ENCODE assay signal across 8 mouse cellular contexts in the genomic region with DNA sequence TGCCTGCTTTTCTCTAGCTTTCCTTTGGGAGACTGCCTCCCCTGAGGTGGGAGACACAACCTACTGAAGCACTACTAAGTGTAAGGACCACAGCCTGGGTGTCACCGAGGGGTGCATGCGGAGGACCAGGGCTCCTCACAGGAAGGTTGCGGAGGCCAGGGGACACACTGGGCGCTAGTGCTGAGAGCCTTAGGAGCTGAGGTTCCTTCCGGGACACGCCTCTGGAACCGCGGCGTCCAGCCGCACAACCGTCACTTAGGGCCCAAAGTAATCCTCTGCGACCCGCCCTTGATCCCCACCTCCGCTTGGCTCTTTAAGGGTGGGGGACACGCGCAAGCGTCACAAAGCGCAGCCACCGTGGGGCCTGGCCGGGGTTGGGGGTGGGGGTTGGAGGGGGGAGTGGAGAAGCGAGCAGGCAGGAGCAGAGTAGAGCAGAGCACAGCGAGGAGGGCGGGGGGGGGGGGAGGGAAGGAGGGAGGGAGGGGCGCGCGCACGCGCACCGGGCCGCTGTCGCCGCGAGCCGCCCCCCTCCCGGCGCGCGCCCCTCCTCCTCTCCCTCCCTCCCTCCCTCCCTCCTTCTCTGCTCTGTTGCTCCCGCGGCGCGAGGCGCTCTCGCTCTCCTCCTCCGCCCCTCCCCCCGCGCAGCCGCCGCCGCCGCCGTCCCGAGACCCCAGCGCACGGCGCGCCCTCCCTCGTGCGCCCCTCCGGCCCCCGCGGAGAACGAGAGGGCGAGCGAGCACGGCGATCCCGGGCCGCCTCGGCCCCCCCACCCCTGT. TPM values are rescaled to one million over a fixed set of nuclear protein-coding genes. Genes with fewer than 3 reads are reported as not detected.
DNase-seq lines count a peak whose midpoint lies in the region; ATAC-seq and TF ChIP-seq lines count a peak whose summit lies in the region.

No protein-coding gene starts in this region.

- ATAC-seq in hematopoietic stem cell, adult 5-6 weeks (replicated peaks in 1 of 2; ENCODE audit: insufficient read depth in 1 of 2, low FRiP score in 2 of 2, low TSS enrichment in 1 of 2, low read depth in 1 of 2, poor library complexity in 2 of 2, severe bottlenecking in 2 of 2) = peak; percentile 75 to 80

- TF ChIP-seq CTCF in cerebellum, adult 2 months (IDR thresholded peaks at IDR 0.05; ENCODE audit: borderline replicate concordance, insufficient read depth, low read depth, low read length) = no peak

- no peaks in the 10 kb centered on the region for H3K27me3 ChIP-seq in cerebellum, adult 2 months (ENCODE audit: control insufficient read depth, insufficient read depth, low read length)

- peak overlapping the region; percentile 99 for H3K27ac ChIP-seq in cerebellum, adult 2 months (ENCODE audit: insufficient read depth, low read length)

- H3K4me3 ChIP-seq in cerebellum, adult 2 months (replicated peaks; ENCODE audit: insufficient read depth, low read depth, low read length) = peak overlapping the region; percentile 98

- under 1% methylated on average over 48 of the region's 70 CpGs for WGBS in cerebellum, adult 2 months

- no peak for TF ChIP-seq POLR2A in cerebellum, adult 2 months (IDR thresholded peaks at IDR 0.05; ENCODE audit: borderline replicate concordance, insufficient read depth, low read length)

- no peaks in the 10 kb centered on the region for H3K4me1 ChIP-seq in cerebellum, adult 2 months (ENCODE audit: control insufficient read depth, insufficient read depth, low read length)

- peak; percentile 62 for DNase-seq in MEL-GATA-1-ER (ENCODE audit: extremely low read depth, low read depth)
- DNase-seq in cerebellum, adult 2 months = peak; percentile 76 to 78
- DNase-seq in forelimb bud, embryonic 11.5 days (ENCODE audit: low read depth, low spot score) = peak; percentile 80
- peak; percentile 67 to 68 for DNase-seq in layer of hippocampus, postnatal 14 days (ENCODE audit: low spot score in 2 of 2)
- DNase-seq in lung, postnatal 14 days = peak; percentile 80
- peak; percentile 69 for DNase-seq in retina, adult 2 months (ENCODE audit: low read depth, low spot score)
- DNase-seq in thymus, postnatal 25 days = peak; percentile 84

RNA-seq across cellular contexts. Expression of a gene that starts 0.4 kb away (rescaled TPM):
- 109 and 135 TPM in 2 replicates for polyA plus RNA-seq in cerebellum, adult 2 months (2012; rRNA removed)
- total RNA-seq in hematopoietic stem cell, adult 5-6 weeks (2017) = 37.9 and 52.8 TPM in 2 replicates
- total RNA-seq in layer of hippocampus, postnatal 14 days (2021) = 10 to 100 TPM; 77.6 to 78.2 TPM

RNA-seq across cellular contexts. Expression of a gene that starts 10.9 kb away (rescaled TPM):
- polyA plus RNA-seq in cerebellum, adult 2 months (2012; rRNA removed) = 61.2 and 63.6 TPM in 2 replicates
- 19.9 and 25.8 TPM in 2 replicates for total RNA-seq in hematopoietic stem cell, adult 5-6 weeks (2017)
- total RNA-seq in layer of hippocampus, postnatal 14 days (2021) = 10 to 100 TPM; 90.4 to 95.1 TPM

RNA-seq across cellular contexts. Expression of a gene that starts 37.1 kb away (rescaled TPM):
- polyA plus RNA-seq in cerebellum, adult 2 months (2012; rRNA removed) = 0.05 TPM in 1 of 2 replicates, not detected in the other
- not detected in 2 replicates for total RNA-seq in hematopoietic stem cell, adult 5-6 weeks (2017)
- under 1 TPM in 1 of 2 experiments, not detected in 1; 0.18 TPM for total RNA-seq in layer of hippocampus, postnatal 14 days (2021)

Comparison
In these comparisons a context has a peak if more than half of its experiments do, and no peak if none do; other contexts are left out.
1. Peak in every context shown above with its lines: DNase-seq, ATAC-seq, H3K4me3 ChIP-seq and H3K27ac ChIP-seq.